Mouse (Mus musculus) spleen, postnatal 14 days (tissue): Measurements from ENCODE around the gene Ccdc150.

Experiments used
- DNase-seq, 2 experiments: peaks; one replicate each; pipeline ENCODE4 v3.0.0; 2021 to 2022; ENCODE audit warnings: low spot score in 2 of 2

The Ccdc150 gene

DNA sequence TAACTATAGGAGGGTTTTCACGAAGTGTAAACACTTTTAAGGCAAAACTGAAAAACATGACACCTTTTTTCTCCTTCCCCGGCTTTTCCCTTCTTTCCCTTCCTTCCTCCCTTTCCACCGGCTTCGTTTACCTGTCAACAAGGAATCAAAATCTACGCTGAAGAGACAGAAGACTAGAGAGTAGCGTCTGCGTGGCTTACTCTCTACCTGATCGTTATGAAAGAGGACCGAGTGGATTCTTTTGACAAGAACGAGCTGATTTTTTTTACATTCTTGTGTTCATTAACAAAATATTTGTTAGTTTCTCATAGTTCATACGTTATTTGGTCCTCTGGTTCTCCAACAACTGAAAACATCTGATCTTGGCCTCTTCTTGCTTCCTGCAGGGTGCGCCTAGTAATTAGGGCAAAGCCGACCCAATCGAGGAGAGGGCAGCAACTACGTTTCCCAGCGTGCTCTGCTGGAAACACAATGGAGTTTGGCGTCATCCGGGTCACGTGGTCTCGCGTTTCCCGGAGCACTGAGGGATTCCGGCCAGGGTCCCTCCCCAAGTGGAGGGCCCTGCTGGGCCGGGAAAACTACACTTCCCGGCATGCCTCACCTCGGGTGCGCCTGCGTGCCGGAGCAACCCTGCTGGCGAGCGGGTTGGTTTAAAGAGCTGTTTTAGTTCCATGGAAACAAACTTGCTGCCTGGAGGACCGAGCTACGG is at the start of gene Ccdc150:
Gene Ccdc150 (plus strand): TSS at position 526 of the 709 bp plus-strand sequence.
- peak; percentile 42 to 62 for DNase-seq

DNA sequence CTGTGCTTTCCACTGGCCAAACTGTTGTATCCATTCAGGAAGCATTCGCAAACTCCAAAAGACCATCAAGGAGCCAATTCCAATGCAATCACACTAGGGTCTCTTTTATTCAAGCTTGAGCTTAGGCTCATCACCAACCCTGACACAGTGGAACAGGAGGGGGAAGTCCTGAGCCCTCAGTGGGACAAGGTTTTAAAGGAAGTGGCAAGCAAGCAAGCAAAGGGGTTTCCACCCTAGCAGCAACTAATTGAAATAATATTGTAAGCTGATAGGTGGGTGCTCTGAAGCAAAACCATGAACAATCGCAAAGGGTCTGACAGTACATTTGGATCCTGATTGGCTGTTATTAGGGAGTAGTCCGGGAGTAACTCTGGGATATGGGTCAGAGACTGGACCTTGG is 30.2 kb upstream of the Ccdc150 start:
- DNase-seq, result no peak

DNA sequence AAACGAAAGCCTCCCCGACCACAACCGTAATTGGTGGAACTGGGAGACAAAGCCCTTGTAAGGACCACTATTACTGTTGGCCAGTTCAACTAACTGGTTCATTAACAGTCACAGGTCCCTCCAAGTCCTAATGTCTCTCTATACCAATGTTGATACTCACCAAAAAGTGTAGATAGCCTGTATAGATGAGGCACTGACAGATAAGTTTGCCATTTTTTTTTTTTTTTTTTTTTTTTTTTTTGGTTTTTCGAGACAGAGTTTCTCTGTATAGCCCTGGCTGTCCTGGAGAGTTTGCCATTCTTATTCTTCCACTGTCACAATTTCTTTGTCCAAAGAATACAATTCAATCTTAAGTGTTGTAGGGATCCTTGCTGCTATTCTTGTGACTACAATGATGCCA is 7.8 kb upstream of the Ccdc150 start:
- DNase-seq, result no peak

DNA sequence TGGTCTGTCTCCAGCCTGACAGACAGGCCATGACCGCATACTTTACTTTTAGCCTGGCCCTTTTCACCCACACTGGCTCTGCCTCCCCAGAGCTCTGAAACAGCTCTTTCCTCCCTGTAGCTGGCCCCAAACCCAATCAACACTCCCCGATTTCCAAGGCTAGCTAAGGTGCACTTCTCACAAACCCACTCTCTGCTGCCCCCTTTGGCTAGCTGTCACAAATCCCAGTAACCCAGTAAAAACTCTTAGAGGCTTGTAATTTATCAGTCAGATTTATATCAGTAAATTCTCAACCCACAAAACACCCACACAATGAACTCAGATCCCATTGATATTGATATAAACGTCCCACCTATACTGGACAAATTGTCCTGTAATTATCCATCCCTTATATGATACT is 25.1 kb downstream of the Ccdc150 start:
- no peak for DNase-seq

DNA sequence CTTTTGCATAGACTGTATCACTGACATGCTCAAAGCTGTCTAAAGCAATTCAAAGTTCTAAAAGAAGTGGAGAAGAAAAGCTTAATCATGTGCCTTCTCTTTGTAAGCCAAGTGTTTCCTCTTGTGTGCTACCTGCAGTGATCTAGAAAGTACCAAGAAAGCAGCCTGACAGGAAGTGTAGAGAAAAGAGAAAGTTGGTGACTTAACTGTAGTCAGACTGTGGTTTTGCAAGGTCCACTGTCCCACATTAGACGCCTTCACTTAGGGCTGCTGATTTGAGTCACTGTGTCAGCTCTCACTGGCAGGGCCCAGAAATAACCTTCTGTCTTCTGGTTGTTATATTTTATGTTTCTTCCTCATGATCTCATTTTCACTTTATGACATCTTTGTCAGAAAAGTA is 29.1 kb downstream of the Ccdc150 start:
- DNase-seq, result no peak

DNA sequence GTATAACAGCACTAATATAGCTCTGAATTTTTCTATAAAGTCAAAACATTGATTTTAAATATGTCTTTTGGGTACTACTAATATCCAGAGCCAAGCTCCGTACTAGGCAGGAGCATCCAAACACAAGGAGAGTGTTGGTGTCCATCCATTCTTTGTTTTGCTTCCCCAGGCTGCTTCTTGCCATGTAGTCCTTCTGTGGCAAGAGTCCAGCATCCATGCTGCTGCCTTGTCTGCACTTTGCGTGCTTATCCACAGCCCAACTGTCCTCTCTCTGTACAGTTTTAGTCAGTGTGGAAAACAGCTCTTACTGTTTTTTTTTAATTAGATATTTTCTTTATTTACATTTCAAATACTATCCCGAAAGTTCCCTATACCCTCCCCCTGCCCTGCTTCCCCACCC is 30.2 kb downstream of the Ccdc150 start:
- no peak for DNase-seq

DNA sequence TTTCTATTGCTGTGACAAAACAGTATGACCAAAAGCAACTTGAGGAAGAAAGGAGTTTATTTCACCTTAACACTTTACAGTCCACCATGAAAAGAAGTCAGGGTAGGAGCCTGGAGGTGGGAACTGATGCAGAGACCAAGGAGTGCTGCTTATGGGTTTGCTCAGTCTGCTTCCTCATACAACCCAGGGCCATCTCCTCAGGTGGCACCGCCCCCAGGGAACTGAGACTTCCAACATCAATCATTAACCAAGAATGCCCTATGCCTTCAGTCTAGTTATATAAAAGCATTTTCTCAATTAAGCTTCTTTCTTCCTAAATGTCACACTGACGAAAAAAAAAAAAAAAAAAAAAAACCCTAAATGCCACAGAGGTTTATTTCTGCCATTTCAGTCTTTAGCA is 55.9 kb downstream of the Ccdc150 start:
- DNase-seq, result no peak

DNA sequence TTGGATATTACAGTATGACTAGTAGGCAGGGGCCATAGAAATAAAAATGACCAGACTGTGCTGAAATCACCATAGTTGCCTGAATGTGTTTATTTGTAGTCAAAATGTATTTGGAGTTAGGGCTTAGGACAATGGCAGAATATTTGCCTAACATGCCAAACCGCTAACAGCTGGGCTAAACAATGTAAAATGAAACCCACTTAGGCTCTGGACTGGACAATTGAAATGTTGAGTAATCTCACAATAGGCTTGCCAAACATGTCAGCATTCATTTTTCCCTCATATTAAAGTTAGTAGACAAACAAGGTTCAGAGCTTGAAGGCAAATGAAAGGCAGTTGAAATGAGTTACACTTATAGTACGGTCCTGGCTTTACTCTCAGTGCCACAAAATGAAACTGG is 76.2 kb downstream of the Ccdc150 start:
- no peak for DNase-seq

DNA sequence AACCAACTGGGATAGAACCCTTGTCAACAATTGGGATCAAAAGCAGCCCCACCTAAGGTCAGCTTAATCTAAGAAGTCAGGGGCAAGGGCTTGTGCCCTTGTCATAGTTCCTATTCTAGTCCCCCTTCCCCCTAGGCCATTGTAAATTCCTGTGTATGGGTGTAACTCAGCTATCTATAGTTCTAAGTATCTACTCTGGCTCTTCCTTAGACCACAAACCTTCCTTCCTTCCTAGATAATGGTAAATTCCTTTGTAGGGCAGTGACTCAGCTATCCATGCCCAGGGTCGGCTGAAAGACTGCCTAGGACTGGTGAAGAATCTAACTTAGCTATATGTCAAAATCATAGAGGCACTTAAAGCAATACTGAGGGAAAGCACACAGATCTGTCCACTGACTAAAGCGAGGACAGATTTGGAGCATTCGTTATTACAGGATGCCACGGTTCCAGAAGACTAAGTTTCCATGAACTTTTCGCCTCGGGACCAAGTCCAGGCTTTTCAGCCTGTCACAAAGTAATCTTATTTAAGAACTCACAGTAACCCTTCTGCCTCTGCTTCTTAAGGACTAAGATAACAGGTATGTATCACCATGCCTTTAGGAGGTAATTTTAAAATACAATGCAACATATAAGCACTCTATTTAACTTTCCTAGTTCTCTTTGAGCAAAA is 77.5 kb downstream of the Ccdc150 start:
- no peak for DNase-seq

DNA sequence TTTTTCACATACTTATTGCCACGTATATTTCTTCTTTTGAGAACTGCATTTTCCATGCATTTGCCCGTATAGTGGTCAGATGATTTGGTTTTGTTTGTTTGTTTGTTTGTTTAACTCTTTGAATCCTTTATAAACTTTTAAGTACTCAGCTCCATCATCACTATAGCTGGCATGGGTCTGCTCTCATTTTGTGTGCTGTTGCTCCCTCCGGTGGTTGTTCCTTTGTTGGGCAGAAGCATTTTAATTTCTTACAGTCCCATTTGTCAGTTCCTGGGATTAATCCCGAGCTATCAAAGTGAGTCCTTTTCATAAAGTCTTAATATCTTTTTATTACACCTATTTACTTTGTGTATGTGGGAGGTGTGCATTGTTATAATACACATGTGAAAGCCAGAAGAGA is 82.5 kb downstream of the Ccdc150 start:
- DNase-seq, result no peak

DNA sequence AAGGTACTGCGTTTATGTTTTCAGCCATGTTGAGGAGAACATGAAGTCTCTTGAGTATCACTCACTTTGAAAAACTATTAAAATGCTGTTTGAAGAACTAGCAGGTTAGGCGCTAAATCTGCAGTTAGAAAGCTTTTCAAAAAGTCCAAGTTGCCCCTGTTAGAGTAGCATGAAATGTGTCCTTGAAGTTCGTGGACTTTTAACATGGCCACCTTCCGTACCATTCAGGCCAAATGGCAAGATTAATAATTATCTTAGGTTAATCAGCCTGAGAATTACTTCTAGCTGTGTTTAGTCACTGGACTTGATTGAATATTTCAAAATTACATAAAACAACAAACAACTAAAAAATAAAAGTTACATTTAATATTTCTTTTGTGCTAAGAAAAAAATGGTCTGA is 104.3 kb downstream of the Ccdc150 start:
- DNase-seq, result no peak

DNA sequence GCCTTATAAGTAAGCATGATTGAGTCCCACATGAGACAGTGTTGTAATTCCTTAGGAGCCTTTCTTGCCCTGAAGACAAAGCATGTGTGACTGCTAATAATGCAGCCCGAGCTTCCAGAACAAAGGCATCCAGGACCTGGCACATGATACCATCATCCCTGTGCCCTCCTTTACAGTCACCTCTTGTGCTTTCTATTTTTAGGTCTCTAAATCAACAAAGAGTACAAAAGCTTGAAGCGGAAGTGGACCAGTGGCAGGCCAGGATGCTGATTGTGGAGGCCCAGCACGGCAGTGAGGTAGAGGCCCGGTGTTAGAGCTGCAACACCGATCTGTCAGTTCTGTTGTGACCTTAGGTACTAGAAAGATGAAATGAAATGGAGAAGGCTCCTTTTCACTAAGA is 105.0 kb downstream of the Ccdc150 start:
- DNase-seq, result no peak

DNA sequence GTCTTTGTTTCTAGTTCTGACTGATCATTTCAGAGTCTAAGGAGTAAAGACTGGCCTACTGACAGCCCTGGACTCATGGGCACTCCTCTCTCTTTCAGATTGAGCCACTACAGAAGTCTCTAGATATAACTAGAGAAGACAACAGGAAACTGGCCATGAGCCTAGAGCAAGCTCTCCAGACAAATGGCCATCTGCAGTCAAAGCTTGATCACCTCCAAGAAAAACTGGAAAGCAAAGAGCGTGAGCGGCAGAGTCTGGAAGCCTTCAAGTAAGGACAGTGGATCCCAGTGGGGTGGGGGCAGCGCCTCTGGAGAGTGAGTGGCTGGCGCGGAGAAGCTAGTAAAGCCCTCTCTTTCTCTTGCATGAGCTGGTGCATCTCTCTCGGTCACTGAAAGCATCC is 106.1 kb downstream of the Ccdc150 start:
- DNase-seq, result no peak

DNA sequence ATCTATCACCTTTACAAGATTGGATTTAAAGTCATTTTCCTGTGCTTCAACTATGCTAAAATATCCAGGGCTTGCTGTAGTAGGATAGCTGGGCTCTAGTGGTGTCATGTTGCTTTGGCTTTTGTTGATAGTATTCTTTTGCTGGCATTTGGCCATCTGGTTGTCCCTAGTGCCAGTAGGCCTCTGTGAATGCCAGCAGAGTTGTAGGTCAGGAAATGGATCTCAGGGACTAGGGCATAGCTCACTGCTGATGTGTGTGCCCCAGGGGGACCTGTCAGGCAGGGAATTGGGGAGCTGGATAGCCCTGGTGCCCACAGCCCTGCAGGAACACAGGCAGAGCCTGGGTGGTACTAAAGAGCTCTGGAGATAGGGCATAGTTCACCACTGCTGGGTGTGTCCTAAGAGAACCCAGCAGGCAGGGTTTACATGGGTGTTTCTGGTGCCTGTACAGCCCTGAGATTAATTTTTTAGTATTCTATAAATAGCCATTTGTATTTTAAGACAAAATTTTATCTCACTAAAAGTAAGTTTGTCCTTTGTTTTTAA is 127.1 kb downstream of the Ccdc150 start:
- DNase-seq, result no peak

DNA sequence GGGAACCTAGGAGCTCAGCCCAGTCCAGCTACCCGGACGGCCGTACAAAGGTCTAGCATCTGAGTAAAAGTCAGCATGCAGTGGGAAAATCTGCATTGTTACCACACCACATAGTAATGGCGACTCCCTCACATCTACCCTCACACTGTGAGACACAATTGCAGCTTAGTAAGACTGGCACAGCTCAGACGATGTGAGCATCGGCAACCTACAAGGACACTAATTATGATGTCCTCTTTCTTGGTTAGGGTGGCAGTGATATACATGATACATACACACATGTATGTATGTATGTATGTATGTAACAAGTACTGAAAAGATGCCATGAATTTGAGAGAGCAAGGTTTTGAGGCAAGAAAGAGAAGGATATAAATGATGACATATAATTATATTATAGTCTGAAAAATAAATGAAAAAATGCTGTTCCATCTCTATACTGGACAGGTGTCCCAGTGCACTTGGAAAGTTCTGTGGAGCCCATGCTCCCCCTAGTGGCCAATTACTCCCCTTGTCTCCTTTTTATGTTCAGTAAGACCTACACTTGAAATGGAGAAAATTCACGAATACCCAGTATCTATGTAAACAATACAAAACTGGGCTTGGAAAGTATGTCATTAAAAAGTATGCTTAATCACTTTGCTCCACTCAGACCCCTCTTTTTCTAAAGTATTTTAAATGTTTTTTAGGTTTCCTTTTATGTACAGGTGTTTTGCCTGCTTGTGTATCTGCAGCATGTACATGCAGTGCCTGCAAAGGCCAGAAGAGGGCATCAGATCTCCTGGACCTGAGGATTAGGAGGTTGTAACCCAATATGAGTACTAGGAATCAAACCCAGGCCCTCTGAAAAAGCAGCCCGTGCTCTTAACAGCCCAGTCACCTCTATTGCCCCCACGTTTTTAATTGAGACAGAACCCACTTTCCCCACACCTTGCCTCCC is 130.8 kb downstream of the Ccdc150 start:
- peak in 1 of 2 experiments; percentile 15 for DNase-seq

DNA sequence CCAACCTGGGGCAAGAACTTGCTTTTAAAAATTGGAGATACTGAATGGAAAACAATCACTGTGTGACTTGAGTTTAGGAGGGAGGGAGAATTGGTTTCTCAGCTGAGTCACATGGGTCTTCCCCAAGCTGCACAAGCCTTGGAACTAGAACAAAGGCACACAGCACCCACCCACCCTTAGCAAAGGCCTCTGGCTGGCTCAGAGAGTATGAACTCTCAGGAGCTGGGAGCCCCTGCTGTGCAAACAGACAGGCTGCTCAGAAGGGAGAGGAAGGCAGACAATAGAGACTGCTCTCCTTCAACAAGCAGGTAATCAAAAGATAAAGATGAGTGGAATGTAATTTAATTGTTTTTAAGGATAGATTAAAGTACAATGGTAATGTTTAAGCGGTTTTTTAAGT is 133.7 kb downstream of the Ccdc150 start:
- no peak for DNase-seq

DNA sequence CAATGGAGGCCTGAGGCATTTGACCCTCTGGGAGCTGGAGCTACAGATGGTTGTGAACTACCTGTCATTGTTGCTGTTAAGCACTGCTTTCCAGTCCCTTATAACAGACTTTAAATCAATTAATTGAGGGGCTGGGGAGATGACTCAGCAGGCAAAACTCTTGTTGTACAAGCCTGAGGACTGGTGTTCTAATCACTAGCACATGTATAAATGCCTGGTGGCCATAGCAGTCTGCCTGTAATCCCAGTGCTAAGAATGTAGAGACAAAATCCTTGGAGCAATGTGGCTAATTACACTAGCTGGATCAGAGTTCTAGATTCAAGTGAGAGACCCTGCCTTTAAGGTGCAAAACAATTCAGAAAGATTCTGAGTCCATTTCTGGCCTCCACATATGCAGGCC is 152.3 kb downstream of the Ccdc150 start:
- no peak for DNase-seq
